Mouse (Mus musculus): Measurements from ENCODE around the gene Zfp949.

The Zfp949 gene

GRCm38 (mm10) chr9:88547851-88548613, at the start of gene Zfp949:
Gene Zfp949, plus strand, starts transcription at chr9:88548020.
- peak; percentile 92 for DNase-seq (ENCODE audit: low spot score)

- no peak for DNase-seq (ENCODE audit: low spot score)
These were observed 47.7 kb upstream of the Zfp949 start for GRCm38 (mm10) chr9:88500112-88500511.

- no peak for DNase-seq (ENCODE audit: low spot score)
These were observed 46.0 kb upstream of the Zfp949 start for GRCm38 (mm10) chr9:88501846-88502245.

DNA sequence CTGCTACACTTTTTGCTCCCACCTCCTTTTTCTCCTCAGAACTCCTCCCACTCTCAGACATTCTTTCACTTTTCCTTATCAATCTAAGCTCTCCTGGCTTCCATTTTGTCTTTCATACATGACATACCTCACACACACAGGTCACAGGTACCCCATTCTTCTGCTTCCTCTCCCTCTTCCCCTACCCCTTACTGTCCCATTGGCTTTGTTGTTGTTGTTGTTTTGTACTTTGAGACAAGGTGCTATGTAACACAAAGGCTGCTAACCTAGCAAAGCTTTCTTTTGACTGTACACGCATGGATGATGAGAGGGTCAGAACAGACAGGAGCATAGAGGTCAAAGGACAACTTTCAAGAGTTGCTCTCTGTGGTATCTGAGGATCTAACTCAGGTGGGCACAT, 32.3 kb upstream of the Zfp949 start:
- no peak for DNase-seq (ENCODE audit: low spot score)

DNA sequence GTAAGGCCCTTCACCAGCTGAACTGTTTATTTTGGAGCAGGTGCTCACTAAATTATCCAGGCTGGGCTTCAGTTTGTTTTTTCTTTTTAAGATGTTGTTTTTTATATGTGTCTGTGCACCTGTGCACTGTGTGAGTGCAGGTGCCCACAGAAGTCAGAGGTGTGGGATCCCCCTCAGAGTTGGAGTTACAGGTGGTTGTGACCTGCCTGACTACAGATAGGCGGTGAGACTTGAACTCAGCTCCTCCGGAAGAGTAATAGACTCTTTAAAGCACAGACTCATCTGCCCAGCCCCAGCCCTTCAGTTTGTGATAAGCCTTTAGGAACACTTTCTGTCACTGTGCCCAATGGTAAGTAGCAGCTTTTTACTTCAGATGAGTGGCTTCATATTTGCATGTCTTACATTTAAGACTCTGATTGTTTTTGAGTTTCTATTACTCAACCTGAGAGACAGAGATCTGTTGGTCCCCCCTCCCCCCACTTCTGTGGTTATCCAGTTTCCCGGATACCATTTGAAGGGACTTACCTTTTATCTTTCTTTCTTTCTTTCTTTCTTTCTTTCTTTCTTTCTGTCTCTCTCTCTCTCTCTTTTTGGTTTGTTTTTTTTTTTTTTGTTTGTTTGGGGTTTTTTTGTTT, 31.3 kb upstream of the Zfp949 start:
- DNase-seq (ENCODE audit: low spot score) = no peak

- no peak for DNase-seq (ENCODE audit: low spot score)
These were observed 28.3 kb upstream of the Zfp949 start for GRCm38 (mm10) chr9:88519390-88520121.

GRCm38 (mm10) chr9:88520122-88520848, 27.5 kb upstream of the Zfp949 start:
- peak; percentile 24 for DNase-seq (ENCODE audit: low spot score)

GRCm38 (mm10) chr9:88520849-88521483, 26.9 kb upstream of the Zfp949 start:
- DNase-seq (ENCODE audit: low spot score) = no peak

DNA sequence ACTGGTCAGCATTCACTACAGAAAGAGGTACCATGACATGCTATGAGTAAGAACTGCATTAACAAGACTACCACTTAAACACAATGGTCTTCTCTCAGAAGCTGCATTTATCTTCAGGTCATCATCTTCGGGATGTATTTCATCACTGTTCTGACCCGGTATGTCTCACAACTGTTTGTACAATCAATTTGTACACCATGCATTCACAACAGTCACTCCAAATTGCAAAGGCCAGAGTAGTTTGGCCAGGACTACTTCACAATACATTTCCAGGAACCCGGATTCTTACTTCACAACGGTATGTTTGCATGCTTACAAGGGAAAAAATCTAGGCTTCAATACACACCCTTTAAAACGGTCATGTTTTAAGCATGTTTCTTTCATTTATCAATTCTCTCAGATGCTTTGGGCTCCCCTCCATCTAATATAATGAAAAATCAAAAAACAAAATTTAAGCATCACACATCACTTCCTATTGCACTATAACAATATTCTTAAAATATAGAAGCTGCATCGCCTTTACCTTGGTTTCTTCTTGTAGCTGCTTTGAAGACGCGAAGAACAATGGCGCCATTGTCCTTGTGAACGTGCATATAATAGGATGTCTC, 25.8 kb upstream of the Zfp949 start:
- no peak for DNase-seq (ENCODE audit: low spot score)

- peak; percentile 100 for DNase-seq (ENCODE audit: low spot score)
These were observed 25.1 kb upstream of the Zfp949 start for GRCm38 (mm10) chr9:88522569-88523334.

DNA sequence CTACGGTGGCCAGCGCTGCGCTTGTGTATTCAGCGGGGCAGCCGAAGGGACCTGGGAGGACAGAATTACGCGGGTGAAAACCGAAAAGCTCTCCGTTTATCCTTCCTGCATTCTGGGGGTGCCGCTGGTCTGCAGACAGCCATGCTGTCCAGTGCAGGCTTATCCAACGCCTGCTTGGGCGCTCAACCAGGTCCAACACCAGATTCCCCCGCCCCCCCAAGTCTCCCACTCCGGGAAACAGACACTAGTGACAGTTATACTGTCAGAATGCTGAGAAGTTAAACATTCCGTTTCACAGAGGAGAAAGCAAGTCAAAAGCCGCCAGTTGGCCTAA, 24.5 kb upstream of the Zfp949 start:
- no peak for DNase-seq (ENCODE audit: low spot score)

- DNase-seq (ENCODE audit: low spot score) = no peak
These were observed 23.5 kb upstream of the Zfp949 start for GRCm38 (mm10) chr9:88524367-88524766.

GRCm38 (mm10) chr9:88524796-88525195, 23.0 kb upstream of the Zfp949 start:
- DNase-seq (ENCODE audit: low spot score) = no peak

DNA sequence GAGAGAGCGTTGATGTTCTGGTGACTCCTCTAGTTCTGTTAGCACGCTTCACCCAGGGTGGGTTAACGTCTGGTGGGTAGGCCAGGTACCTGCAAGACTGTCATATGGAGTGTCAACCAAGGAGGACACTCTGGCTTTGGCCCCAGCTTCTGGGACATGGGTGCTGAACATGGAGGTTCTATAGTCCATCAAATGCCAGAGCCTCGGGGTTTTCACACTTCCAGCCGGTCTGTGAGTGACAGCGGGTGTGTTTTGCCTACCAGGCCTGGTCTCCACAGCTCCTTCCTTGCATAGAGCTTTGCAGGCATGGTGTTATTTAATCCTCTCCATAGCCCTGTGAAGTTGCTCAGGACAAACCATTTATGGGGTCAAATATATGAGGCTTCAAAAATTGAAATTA, 22.5 kb upstream of the Zfp949 start:
- no peak for DNase-seq (ENCODE audit: low spot score)

DNA sequence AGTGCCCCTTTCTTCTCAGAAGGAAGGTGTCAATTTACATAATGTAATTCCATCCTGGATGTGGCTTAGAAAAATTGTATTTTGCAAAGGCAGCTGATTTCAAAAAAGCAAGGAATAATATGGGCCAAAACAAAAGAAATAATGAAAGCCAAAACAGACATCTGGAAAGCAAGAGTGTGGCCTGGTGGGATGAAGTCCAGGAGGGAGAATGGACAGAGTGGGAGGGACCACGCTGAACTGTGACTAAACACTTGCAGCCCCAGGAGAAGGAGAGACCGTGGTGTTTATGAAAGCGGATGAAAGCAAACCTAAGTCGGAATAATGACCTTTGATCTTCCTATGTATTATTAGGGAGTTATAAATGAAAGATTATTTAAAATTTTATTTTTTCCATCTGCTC, 19.9 kb upstream of the Zfp949 start:
- DNase-seq (ENCODE audit: low spot score) = no peak

DNA sequence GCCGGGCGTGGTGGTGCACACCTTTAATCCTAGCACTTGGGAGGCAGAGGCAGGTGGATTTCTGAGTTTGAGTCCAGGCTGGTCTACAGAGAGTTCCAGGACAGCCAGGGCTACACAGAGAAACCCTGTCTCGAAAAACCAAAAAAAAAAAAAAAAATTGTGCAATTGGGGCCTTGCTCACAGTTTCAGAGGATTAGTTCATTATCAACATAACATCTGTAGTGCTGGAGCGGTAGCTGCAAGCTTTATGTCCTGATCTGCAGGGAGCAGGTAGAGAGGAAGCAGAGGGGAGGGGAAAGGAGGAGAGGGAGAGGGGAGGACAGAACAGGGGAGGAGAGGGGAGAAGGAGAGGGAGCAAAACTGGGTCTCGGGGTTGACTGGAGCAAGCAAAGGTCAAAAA, 19.1 kb upstream of the Zfp949 start:
- DNase-seq (ENCODE audit: low spot score) = no peak

- DNase-seq (ENCODE audit: low spot score) = no peak
These were observed 18.2 kb upstream of the Zfp949 start for GRCm38 (mm10) chr9:88529571-88529970.

- DNase-seq (ENCODE audit: low spot score) = no peak
These were observed 17.7 kb upstream of the Zfp949 start for GRCm38 (mm10) chr9:88529979-88530580.

GRCm38 (mm10) chr9:88534093-88534492, 13.7 kb upstream of the Zfp949 start:
- no peak for DNase-seq (ENCODE audit: low spot score)

GRCm38 (mm10) chr9:88539546-88540224, 8.1 kb upstream of the Zfp949 start:
- no peak for DNase-seq (ENCODE audit: low spot score)

Data from retina, embryonic 14.5 days (tissue).